Mouse (Mus musculus): ENCODE results near the gene Rnf2. TPM values are rescaled to one million over a fixed set of nuclear protein-coding genes. Genes with fewer than 3 reads are reported as not detected.

Rnf2 gene
- polyA plus RNA-seq, 1 experiment: 14.1 TPM

- Histone ChIP-seq H3K27me3 (ENCODE audit: control insufficient read depth, insufficient read depth, insufficient read length) (no peaks in the 10 kb centered on the region), H3K4me2 (ENCODE audit: low read depth) (no peak overlapping the region), H3ac (ENCODE audit: control insufficient read depth, insufficient read length) (no peak overlapping the region), H3K4me3 (no peak overlapping the region), H3K79me2 (ENCODE audit: control insufficient read depth, insufficient read depth) (no peaks in the 10 kb centered on the region), H3K36me3 (ENCODE audit: control insufficient read depth, insufficient read depth) (no peaks in the 10 kb centered on the region)
- TF ChIP-seq TCF3 (IDR thresholded peaks at IDR 0.05; ENCODE audit: insufficient read length, low read depth) (no peak), TCF12 (IDR thresholded peaks at IDR 0.05; ENCODE audit: insufficient read depth, poor library complexity, severe bottlenecking) (no peak), SRF (IDR thresholded peaks at IDR 0.05; ENCODE audit: control insufficient read depth, insufficient read length, low read depth) (no peak), MAX (IDR thresholded peaks at IDR 0.05; ENCODE audit: low read depth) (no peak), POLR2A (IDR thresholded peaks at IDR 0.05; ENCODE audit: insufficient read length, low read depth) (no peak), POLR2AphosphoS2 (IDR thresholded peaks at IDR 0.05; ENCODE audit: insufficient read length, low read depth) (no peak), MYOD1 (IDR thresholded peaks at IDR 0.05; ENCODE audit: control insufficient read depth in 1 of 3, insufficient read length in 2 of 3, low read depth in 2 of 3) (no peak), USF1 (IDR thresholded peaks at IDR 0.05; ENCODE audit: low read depth) (no peak), REST (IDR thresholded peaks at IDR 0.05; ENCODE audit: insufficient read depth, insufficient read length) (no peak)
These were observed 43.8 kb upstream of the Rnf2 start for GRCm38 (mm10) chr1:151544581-151544980.

GRCm38 (mm10) chr1:151543796-151544477, 43.2 kb upstream of the Rnf2 start:
- Histone ChIP-seq H3K4me3 (no peak overlapping the region), H3ac (ENCODE audit: control insufficient read depth, insufficient read length) (no peak overlapping the region), H3K36me3 (ENCODE audit: control insufficient read depth, insufficient read depth) (no peaks in the 10 kb centered on the region), H3K4me2 (ENCODE audit: low read depth) (no peak overlapping the region), H3K27me3 (ENCODE audit: control insufficient read depth, insufficient read depth, insufficient read length) (no peaks in the 10 kb centered on the region), H3K79me2 (ENCODE audit: control insufficient read depth, insufficient read depth) (no peaks in the 10 kb centered on the region)
- TF ChIP-seq TCF12 (IDR thresholded peaks at IDR 0.05; ENCODE audit: insufficient read depth, poor library complexity, severe bottlenecking) (no peak), E2F4 (IDR thresholded peaks at IDR 0.05; ENCODE audit: insufficient read depth) (no peak), POLR2A (IDR thresholded peaks at IDR 0.05; ENCODE audit: insufficient read length, low read depth) (no peak), CEBPB (IDR thresholded peaks at IDR 0.05; ENCODE audit: insufficient read depth, poor library complexity, severe bottlenecking) (no peak), USF1 (IDR thresholded peaks at IDR 0.05; ENCODE audit: low read depth) (no peak)

- TF ChIP-seq USF1 (IDR thresholded peaks at IDR 0.05; ENCODE audit: low read depth): no peak
- no peak for TF ChIP-seq POLR2A (IDR thresholded peaks at IDR 0.05; ENCODE audit: insufficient read length, low read depth)
- no peak for TF ChIP-seq TCF12 (IDR thresholded peaks at IDR 0.05; ENCODE audit: insufficient read depth, poor library complexity, severe bottlenecking)
- TF ChIP-seq E2F4 (IDR thresholded peaks at IDR 0.05; ENCODE audit: insufficient read depth): no peak
- no peak for TF ChIP-seq POLR2AphosphoS2 (IDR thresholded peaks at IDR 0.05; ENCODE audit: insufficient read length, low read depth)
- no peak for TF ChIP-seq MYOG (IDR thresholded peaks at IDR 0.05; ENCODE audit: control insufficient read depth in 1 of 3, insufficient read depth in 1 of 3, insufficient read length in 2 of 3, low read depth in 2 of 3)
- TF ChIP-seq MAX (IDR thresholded peaks at IDR 0.05; ENCODE audit: low read depth): no peak
- no peak for TF ChIP-seq MYOD1 (IDR thresholded peaks at IDR 0.05; ENCODE audit: control insufficient read depth in 1 of 3, insufficient read length in 2 of 3, low read depth in 2 of 3)
- TF ChIP-seq REST (IDR thresholded peaks at IDR 0.05; ENCODE audit: insufficient read depth, insufficient read length): no peak
- no peak for TF ChIP-seq CEBPB (IDR thresholded peaks at IDR 0.05; ENCODE audit: insufficient read depth, poor library complexity, severe bottlenecking)
- TF ChIP-seq SRF (IDR thresholded peaks at IDR 0.05; ENCODE audit: control insufficient read depth, insufficient read length, low read depth): no peak
- H3K4me2 ChIP-seq (ENCODE audit: low read depth): no peak overlapping the region
- H3K4me3 ChIP-seq: no peak overlapping the region
- no peaks in the 10 kb centered on the region for H3K36me3 ChIP-seq (ENCODE audit: control insufficient read depth, insufficient read depth)
- no peaks in the 10 kb centered on the region for H3K79me2 ChIP-seq (ENCODE audit: control insufficient read depth, insufficient read depth)
- no peak overlapping the region for H3ac ChIP-seq (ENCODE audit: control insufficient read depth, insufficient read length)
- H3K27me3 ChIP-seq (ENCODE audit: control insufficient read depth, insufficient read depth, insufficient read length): no peaks in the 10 kb centered on the region
These were observed 25.9 kb upstream of the Rnf2 start for GRCm38 (mm10) chr1:151526701-151527100.

GRCm38 (mm10) chr1:151517571-151518250, 17.0 kb upstream of the Rnf2 start:
- Histone ChIP-seq H3K36me3 (ENCODE audit: control insufficient read depth, insufficient read depth) (no peaks in the 10 kb centered on the region), H3ac (ENCODE audit: control insufficient read depth, insufficient read length) (no peak overlapping the region), H3K79me2 (ENCODE audit: control insufficient read depth, insufficient read depth) (no peaks in the 10 kb centered on the region), H3K27me3 (ENCODE audit: control insufficient read depth, insufficient read depth, insufficient read length) (no peaks in the 10 kb centered on the region), H3K4me2 (ENCODE audit: low read depth) (no peak overlapping the region), H3K4me3 (no peak overlapping the region)
- TF ChIP-seq USF1 (IDR thresholded peaks at IDR 0.05; ENCODE audit: low read depth): no peak
- TF ChIP-seq TCF3 (IDR thresholded peaks at IDR 0.05; ENCODE audit: insufficient read length, low read depth): no peak
- TF ChIP-seq E2F4 (IDR thresholded peaks at IDR 0.05; ENCODE audit: insufficient read depth): no peak

- H3K36me3 ChIP-seq (ENCODE audit: control insufficient read depth, insufficient read depth): no peaks in the 10 kb centered on the region
- H3K4me3 ChIP-seq: no peak overlapping the region
- no peak overlapping the region for H3K4me2 ChIP-seq (ENCODE audit: low read depth)
- H3ac ChIP-seq (ENCODE audit: control insufficient read depth, insufficient read length): no peak overlapping the region
- H3K79me2 ChIP-seq (ENCODE audit: control insufficient read depth, insufficient read depth): no peaks in the 10 kb centered on the region
- TF ChIP-seq USF1 (IDR thresholded peaks at IDR 0.05; ENCODE audit: low read depth) (no peak), TCF12 (IDR thresholded peaks at IDR 0.05; ENCODE audit: insufficient read depth, poor library complexity, severe bottlenecking) (no peak), E2F4 (IDR thresholded peaks at IDR 0.05; ENCODE audit: insufficient read depth) (no peak), CEBPB (IDR thresholded peaks at IDR 0.05; ENCODE audit: insufficient read depth, poor library complexity, severe bottlenecking) (no peak), POLR2A (IDR thresholded peaks at IDR 0.05; ENCODE audit: insufficient read length, low read depth) (no peak), POLR2AphosphoS2 (IDR thresholded peaks at IDR 0.05; ENCODE audit: insufficient read length, low read depth) (no peak), MYOD1 (IDR thresholded peaks at IDR 0.05; ENCODE audit: control insufficient read depth in 1 of 3, insufficient read length in 2 of 3, low read depth in 2 of 3) (no peak), REST (IDR thresholded peaks at IDR 0.05; ENCODE audit: insufficient read depth, insufficient read length) (no peak), MYOG (IDR thresholded peaks at IDR 0.05; ENCODE audit: control insufficient read depth in 1 of 3, insufficient read depth in 1 of 3, insufficient read length in 2 of 3, low read depth in 2 of 3) (no peak), TCF3 (IDR thresholded peaks at IDR 0.05; ENCODE audit: insufficient read length, low read depth) (no peak), MAX (IDR thresholded peaks at IDR 0.05; ENCODE audit: low read depth) (no peak), SRF (IDR thresholded peaks at IDR 0.05; ENCODE audit: control insufficient read depth, insufficient read length, low read depth) (no peak)
- no peaks in the 10 kb centered on the region for H3K27me3 ChIP-seq (ENCODE audit: control insufficient read depth, insufficient read depth, insufficient read length)
These were observed 16.1 kb upstream of the Rnf2 start for GRCm38 (mm10) chr1:151516871-151517270.

All from myocyte (in vitro differentiated cells).